Mouse (Mus musculus) cortical plate, adult 2 months (tissue): ENCODE data around the gene Phlda3.

Experiments used
- CTCF ChIP-seq: fragments of 200-500 bp; IDR thresholded peaks from 2 replicates; pipeline ENCODE4 v1.5.1; 2011; ENCODE audit warnings: mild to moderate bottlenecking, control low read depth, low read length; ENCODE audit not compliant: insufficient read depth; ENCODE audit errors: extremely low read depth
- POLR2A ChIP-seq: fragments of 200-500 bp; IDR thresholded peaks from 2 replicates; pipeline ENCODE4 v1.6.1; 2011; ENCODE audit warnings: mild to moderate bottlenecking, low read length, control low read depth; ENCODE audit not compliant: insufficient read depth; ENCODE audit errors: extremely low read depth

GRCm38 (mm10) chr1:135778780-135779535, 13.0 kb downstream of the Phlda3 start, which contains the start of gene Tnni1:
- no peak for TF ChIP-seq POLR2A
- no peak for TF ChIP-seq CTCF
